Mouse (Mus musculus) CH12.LX (cell line): ENCODE data around the gene Hirip3. TPM values are rescaled to one million over a fixed set of nuclear protein-coding genes. Genes with fewer than 3 reads are reported as not detected.

Source experiments
- DNase-seq: peaks from one replicate; pipeline ENCODE4 v3.0.0-alpha.2; 2013; ENCODE audit errors: extremely low read depth
- H3K27ac ChIP-seq: 2 replicates; pipeline ENCODE4 v1.5.1; 2012; ENCODE audit warnings: low read depth, mild to moderate bottlenecking, control low read depth, moderate library complexity; ENCODE audit not compliant: insufficient read depth
- H3K27me3 ChIP-seq: replicated peaks from 2 replicates; pipeline ENCODE3; 2012; ENCODE audit warnings: inconsistent platforms
- H3K36me3 ChIP-seq, 2 experiments: replicated peaks in 1 of 2; 2 replicates each; pipeline versions ENCODE3 to v1.6.1; 2012; ENCODE audit warnings: inconsistent platforms in 1 of 2, low read length in 1 of 2, mild to moderate bottlenecking in 1 of 2, mixed read lengths in 1 of 2, moderate library complexity in 1 of 2; ENCODE audit not compliant: control insufficient read depth in 1 of 2, insufficient read depth in 1 of 2
- H3K4me1 ChIP-seq, 2 experiments: 2 replicates each; pipeline ENCODE4 v1.6.1; 2012; ENCODE audit warnings: inconsistent platforms in 1 of 2, moderate library complexity in 1 of 2; ENCODE audit not compliant: insufficient read depth in 2 of 2, control insufficient read depth in 1 of 2
- H3K4me2 ChIP-seq: 2 replicates; pipeline ENCODE4 v1.6.1; 2012; ENCODE audit warnings: low read depth, mild to moderate bottlenecking, control low read depth; ENCODE audit not compliant: poor library complexity, insufficient read depth, severe bottlenecking
- H3K4me3 ChIP-seq, 3 experiments: fragments of 150-350 bp in 1 of 3; sonication (generic) in 1 of 3; replicated peaks in 1 of 3; 2 replicates each; pipeline versions ENCODE3 to v1.5.1; 2011 to 2012; ENCODE audit warnings: low read depth in 2 of 3, low read length in 2 of 3, mild to moderate bottlenecking in 2 of 3, moderate library complexity in 2 of 3, control low read depth in 1 of 3, improper control_type of control experiment in 1 of 3, inconsistent platforms in 1 of 3, mixed read lengths in 1 of 3; ENCODE audit not compliant: poor library complexity in 1 of 3
- H3K79me2 ChIP-seq: replicated peaks from 2 replicates; pipeline ENCODE4 v1.6.1; 2012; ENCODE audit warnings: mild to moderate bottlenecking, moderate library complexity; ENCODE audit not compliant: control insufficient read depth, poor library complexity, insufficient read depth, severe bottlenecking; ENCODE audit errors: extremely low read depth
- H3K9ac ChIP-seq: 2 replicates; pipeline ENCODE4 v1.6.1; 2012; ENCODE audit warnings: low read depth, mild to moderate bottlenecking, control low read depth, moderate library complexity; ENCODE audit not compliant: insufficient read depth
- H3K9me3 ChIP-seq: replicated peaks from 2 replicates; pipeline ENCODE3; 2012; ENCODE audit warnings: low read length, inconsistent platforms, mixed read lengths
- BHLHE40 ChIP-seq: IDR thresholded peaks from 2 replicates; pipeline ENCODE4 v1.6.1; 2011; ENCODE audit warnings: mild to moderate bottlenecking, low read depth, low read length, improper control_type of control experiment
- CTCF ChIP-seq, 2 experiments: IDR thresholded peaks in 1 of 2; conservative IDR thresholded peaks in 1 of 2; 2 replicates each; pipeline ENCODE4 v1.5.1; 2011 to 2012; ENCODE audit warnings: low read depth in 2 of 2, low read length in 2 of 2, improper control_type of control experiment in 1 of 2, inconsistent platforms in 1 of 2, mild to moderate bottlenecking in 1 of 2, moderate library complexity in 1 of 2
- ELF1 ChIP-seq: IDR thresholded peaks from 2 replicates; pipeline ENCODE4 v1.6.1; 2014; ENCODE audit warnings: low read depth, mild to moderate bottlenecking, inconsistent platforms, low read length, improper control_type of control experiment
- GABPA ChIP-seq: IDR thresholded peaks from 2 replicates; pipeline ENCODE4 v1.6.1; 2012; ENCODE audit warnings: low read depth, low read length, improper control_type of control experiment, inconsistent platforms; ENCODE audit not compliant: insufficient replicate concordance
- IRF4 ChIP-seq: IDR thresholded peaks from 2 replicates; pipeline ENCODE4 v1.6.1; 2014; ENCODE audit warnings: low read depth, mild to moderate bottlenecking, inconsistent platforms, low read length, improper control_type of control experiment
- KAT2A ChIP-seq: IDR thresholded peaks from 2 replicates; pipeline ENCODE4 v1.6.1; 2012; ENCODE audit warnings: low read length, improper control_type of control experiment, inconsistent platforms; ENCODE audit not compliant: insufficient replicate concordance
- NELFE ChIP-seq: IDR thresholded peaks from 2 replicates; pipeline ENCODE4 v1.6.1; 2011; ENCODE audit warnings: low read depth, low read length, improper control_type of control experiment
- PAX5 ChIP-seq: IDR thresholded peaks from 2 replicates; pipeline ENCODE4 v1.6.1; 2012; ENCODE audit warnings: low read length, inconsistent platforms, mixed read lengths
- SIN3A ChIP-seq: IDR thresholded peaks from 2 replicates; pipeline ENCODE4 v1.6.1; 2012; ENCODE audit warnings: low read length, improper control_type of control experiment, inconsistent platforms
- TCF12 ChIP-seq: IDR thresholded peaks from 2 replicates; pipeline ENCODE4 v1.6.1; 2014; ENCODE audit warnings: low read depth, mild to moderate bottlenecking, inconsistent platforms, low read length, improper control_type of control experiment
- UBTF ChIP-seq: IDR thresholded peaks from 2 replicates; pipeline ENCODE4 v1.6.1; 2012; ENCODE audit warnings: low read depth, mild to moderate bottlenecking, inconsistent platforms, low read length, improper control_type of control experiment, moderate library complexity
- USF1 ChIP-seq: IDR thresholded peaks from 2 replicates; pipeline ENCODE4 v1.6.1; 2014; ENCODE audit warnings: low read depth, mild to moderate bottlenecking, inconsistent platforms, low read length, improper control_type of control experiment
- ZC3H11A ChIP-seq: IDR thresholded peaks from 2 replicates; pipeline ENCODE4 v1.6.1; 2012; ENCODE audit warnings: low read depth, mild to moderate bottlenecking, inconsistent platforms, low read length, improper control_type of control experiment
- ZKSCAN1 ChIP-seq: IDR thresholded peaks from 2 replicates; pipeline ENCODE4 v1.6.1; 2012; ENCODE audit warnings: low read depth, inconsistent platforms, low read length, improper control_type of control experiment, borderline replicate concordance
- ZNF384 ChIP-seq: IDR thresholded peaks from 2 replicates; pipeline ENCODE4 v1.6.1; 2012; ENCODE audit warnings: low read depth, low read length, improper control_type of control experiment, inconsistent platforms
- dilution Hi-C: fragments of 300-500 bp; cut with MboI; formaldehyde crosslinking; loops from 2 replicates; pipeline ENCODE4 v1.14.3; 2020; ENCODE audit warnings: low sequenced_read_pairs; ENCODE audit not compliant: extremely low pct_unique_long_range_greater_than_20kb, extremely low pct_ligation_motif_present
- in situ Hi-C: fragments of 300-500 bp; cut with MboI; formaldehyde crosslinking; loops from 3 replicates; pipeline ENCODE4 v1.14.3; 2019; ENCODE audit warnings: low sequenced_read_pairs, low pct_ligation_motif_present, low pct_unique_long_range_greater_than_20kb, mixed read lengths
- polyA plus RNA-seq: library from polyadenylated mRNA; unstranded; fragments of >175 nt; gene quantifications from 2 replicates; pipeline ENCODE4 v1.2.1, GENCODE M21; 2012; ENCODE audit warnings: low read depth; ENCODE audit not compliant: insufficient read length
- total RNA-seq, 2 experiments: library from RNA; depleted of rRNA; stranded (reverse); fragments of 300-350 nt in 1 of 2; fragments of >200 nt in 1 of 2; gene quantifications; 2 replicates each; pipeline ENCODE4 v1.2.3; 2012 to 2014

The Hirip3 gene
- total and polyA plus RNA-seq, 3 experiments, result 44.7 to 190 (median 70.9) TPM

DNA sequence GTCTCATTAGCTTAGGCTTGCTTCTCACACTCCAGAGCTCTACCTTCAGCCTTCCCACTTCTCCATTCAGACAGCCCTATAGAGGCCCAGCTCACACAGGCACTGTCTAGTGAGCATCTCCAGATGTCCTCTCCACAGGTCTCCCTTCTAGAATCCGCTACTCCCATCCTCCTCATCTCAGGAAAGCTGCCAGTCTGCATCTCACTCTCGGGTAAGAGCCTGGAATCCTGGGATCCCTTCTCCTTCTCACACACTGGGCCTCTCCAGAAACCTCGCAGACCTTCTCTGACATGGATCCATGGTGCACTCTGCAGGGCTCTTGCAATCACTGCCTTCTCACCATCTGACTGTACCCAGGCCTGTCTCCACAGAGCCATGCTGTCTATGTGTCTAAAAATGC, 6.1 kb upstream of the Hirip3 start:
- Histone ChIP-seq H3K9me3 (no peaks in the 10 kb centered on the region), H3K9ac (no peak overlapping the region), H3K4me2 (no peak overlapping the region), H3K27me3 (no peaks in the 10 kb centered on the region), H3K36me3 (peaks cover 84 to 97% of the 10 kb centered on the region in 2 experiments), H3K4me3 (no peak overlapping the region), H3K79me2 (peaks cover 12% of the 10 kb centered on the region), H3K27ac (no peak overlapping the region), H3K4me1 (peaks cover 0 to 48% of the 10 kb centered on the region in 2 experiments; a peak in 2 of 4 replicates)
- no peak for DNase-seq
- TF ChIP-seq TCF12 (no peak), GABPA (no peak), ELF1 (no peak), BHLHE40 (no peak), USF1 (no peak), ZKSCAN1 (no peak), NELFE (no peak)
- in situ Hi-C loops (no loop called here), dilution Hi-C loops (no loop called here)

DNA sequence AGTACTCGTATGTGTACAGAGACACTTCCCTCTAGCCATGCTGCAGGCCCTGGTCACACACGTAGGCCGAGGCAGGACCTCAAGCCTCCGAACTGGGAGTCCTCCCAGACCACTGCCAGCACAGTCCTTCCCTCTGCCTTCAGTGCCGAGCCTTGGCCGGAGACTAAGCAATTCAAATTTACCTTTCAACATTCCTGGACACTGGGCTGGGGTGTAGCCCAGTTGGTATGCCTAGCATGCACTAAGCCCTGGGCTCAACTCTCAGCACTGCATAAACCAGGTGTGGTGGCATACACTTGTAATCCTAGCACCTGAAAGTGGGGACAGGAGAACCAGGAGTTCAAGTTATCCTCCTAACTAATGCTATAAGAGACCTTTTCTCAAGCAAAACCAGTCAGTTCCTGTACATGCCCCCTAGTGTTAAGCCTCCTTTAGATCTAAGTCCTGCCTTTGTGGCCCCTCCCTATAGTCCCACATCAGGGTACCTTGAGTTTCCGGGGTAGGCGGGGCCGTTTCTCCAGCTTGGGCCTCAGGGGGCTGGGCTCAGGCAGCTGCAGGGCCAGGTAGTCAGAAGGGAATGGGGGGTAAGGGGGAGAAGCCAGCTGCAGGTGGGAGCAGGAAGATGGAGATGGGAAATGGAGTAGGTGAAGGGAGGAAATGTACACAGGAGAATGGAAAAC, 4.9 kb upstream of the Hirip3 start:
- TF ChIP-seq UBTF (no peak), SIN3A (no peak), ZC3H11A (no peak), CTCF (conservative IDR thresholded peaks at IDR 0.05 in 1 of 2, IDR thresholded peaks at IDR 0.05 in 1 of 2; ENCODE audit: low read depth in 2 of 2, low read length in 2 of 2) (no peak), KAT2A (no peak), BHLHE40 (no peak), USF1 (no peak), ZNF384 (no peak), IRF4 (no peak), PAX5 (no peak)
- H3K36me3 ChIP-seq, result peaks cover 76 to 84% of the 10 kb centered on the region in 2 experiments

More for the DNA sequence above, 4.9 kb upstream of the Hirip3 start:
- Histone ChIP-seq H3K79me2 (peaks cover 21% of the 10 kb centered on the region), H3K27me3 (no peaks in the 10 kb centered on the region), H3K4me3 (no peak overlapping the region), H3K9ac (no peak overlapping the region), H3K9me3 (no peaks in the 10 kb centered on the region), H3K4me2 (no peak overlapping the region), H3K27ac (no peak overlapping the region), H3K4me1 (peaks cover 0 to 50% of the 10 kb centered on the region in 2 experiments; a peak in 2 of 4 replicates)
- dilution Hi-C loops (no loop called here), in situ Hi-C loops (no loop called here)
- DNase-seq, result no peak
